Comparison of ENCODE assay signal across 29 mouse cellular contexts in genomic region chr7:133870265-133870664, GRCm38 (mm10).
"Had no signal": no experiment of that assay in that cellular context is flagged by ENCODE, and none has a peak within 500 bp of the region (broad histone marks: within the 10 kb centered on the region; RNA-seq: fewer than 3 reads in every experiment).

No protein-coding gene starts in this region.

- H3K27me3 ChIP-seq: limb, embryonic 12.5 days; limb, embryonic 15.5 days; liver, embryonic 12.5 days; liver, embryonic 13.5 days; liver, embryonic 15.5 days; lung, embryonic 15.5 days; midbrain, embryonic 12.5 days; midbrain, embryonic 13.5 days; midbrain, embryonic 15.5 days; neural tube, embryonic 12.5 days had no signal

- H3K36me3 ChIP-seq: limb, embryonic 10.5 days; limb, embryonic 12.5 days; limb, embryonic 13.5 days; limb, embryonic 15.5 days; liver, embryonic 12.5 days; liver, embryonic 13.5 days; liver, embryonic 15.5 days; lung, embryonic 15.5 days; midbrain, embryonic 10.5 days; midbrain, embryonic 12.5 days; midbrain, embryonic 13.5 days; midbrain, embryonic 15.5 days; neural tube, embryonic 12.5 days had no signal

- H3K4me2 ChIP-seq: limb, embryonic 12.5 days; limb, embryonic 13.5 days; limb, embryonic 15.5 days; liver, embryonic 11.5 days; liver, embryonic 12.5 days; liver, embryonic 13.5 days; liver, embryonic 15.5 days; lung, embryonic 14.5 days; lung, embryonic 15.5 days; midbrain, embryonic 11.5 days; midbrain, embryonic 12.5 days; midbrain, embryonic 13.5 days; midbrain, embryonic 15.5 days; neural tube, embryonic 12.5 days had no signal

- DNase-seq: left cerebral cortex, postnatal 4 days; liver; liver, embryonic 13.5 days; liver, postnatal 0 days; lung, adult 18-20 months; lung, adult 2 months; lung, embryonic 14.5 days; lung, postnatal 10 days; lung, postnatal 14 days; lung, postnatal 36 days; lung, postnatal 4 days; midbrain, embryonic 14.5 days had no signal

- ATAC-seq: liver, embryonic 12.5 days; liver, postnatal 0 days; lung, postnatal 0 days; midbrain, embryonic 13.5 days; midbrain, embryonic 15.5 days; midbrain, embryonic 16.5 days had no signal

- H3K4me3 ChIP-seq: limb, embryonic 10.5 days; limb, embryonic 12.5 days; limb, embryonic 13.5 days; limb, embryonic 15.5 days; liver, embryonic 12.5 days; liver, embryonic 13.5 days; liver, embryonic 15.5 days; lung, embryonic 15.5 days; megakaryocyte, embryonic 14.5 days; midbrain, embryonic 10.5 days; midbrain, embryonic 12.5 days; midbrain, embryonic 13.5 days; midbrain, embryonic 15.5 days; neural tube, embryonic 12.5 days had no signal
